Mouse (Mus musculus) cerebellum, adult 18-20 months (tissue): ENCODE results near the gene Fam193a.

ENCODE experiments used
- DNase-seq, 2 experiments: peaks; one replicate each; pipeline ENCODE4 v3.0.0; 2021

Gene Fam193a

DNA sequence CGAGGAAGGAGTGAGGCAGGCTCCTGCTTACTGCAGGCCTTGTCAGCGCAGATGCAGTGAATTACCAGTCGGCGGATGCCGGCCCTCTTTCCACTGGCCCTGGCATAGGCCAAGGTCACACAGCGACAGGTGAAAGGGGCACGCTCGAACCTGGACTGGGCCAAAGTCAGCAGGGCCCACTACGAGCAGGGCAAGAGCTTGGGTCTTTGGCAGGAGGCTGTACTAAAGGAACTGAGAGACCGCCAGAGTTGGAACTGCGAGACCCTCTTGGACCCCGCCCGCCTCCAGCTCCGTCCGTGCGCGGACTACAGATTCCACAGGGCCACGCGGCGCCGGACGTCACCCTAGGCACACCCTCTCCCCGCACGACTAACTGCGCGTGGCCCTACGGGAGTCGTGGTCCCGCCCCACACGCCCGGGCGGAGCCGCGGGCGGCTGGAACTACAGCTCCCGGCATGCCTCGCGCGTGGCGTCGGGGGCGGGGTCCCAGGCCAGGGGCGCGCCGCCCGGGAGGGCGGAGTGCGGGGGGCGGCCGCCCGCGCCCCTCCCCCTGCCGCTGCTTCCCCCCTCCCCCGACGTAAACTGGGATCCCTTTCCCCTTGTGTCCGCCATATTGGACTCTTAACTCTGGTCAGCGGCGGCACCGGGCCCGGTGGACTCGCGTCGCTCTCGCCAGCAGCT lies at the start of gene Fam193a:
Gene Fam193a (plus strand): TSS at position 593 of the 681 bp plus-strand sequence.
- DNase-seq: peak; percentile 98

DNA sequence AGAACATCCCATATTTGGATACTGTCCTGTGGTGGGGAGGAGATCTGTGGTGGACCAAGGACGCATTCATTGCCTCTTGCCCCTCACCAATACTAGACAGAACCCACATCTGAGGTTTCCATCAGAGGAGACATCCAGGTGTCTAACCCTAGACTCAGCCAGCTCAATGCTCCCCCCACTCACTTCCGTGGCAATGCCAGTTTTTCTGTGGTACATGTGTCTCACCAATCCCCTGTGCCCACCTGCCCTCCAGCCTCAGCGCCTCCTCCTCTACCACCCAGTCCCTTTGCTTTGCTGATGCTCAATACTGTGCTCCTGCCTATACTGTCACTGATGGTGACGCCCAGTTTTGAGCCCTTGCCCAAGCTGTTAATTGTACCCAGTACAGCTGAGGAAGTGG lies 48.5 kb upstream of the Fam193a start:
- DNase-seq: no peak

DNA sequence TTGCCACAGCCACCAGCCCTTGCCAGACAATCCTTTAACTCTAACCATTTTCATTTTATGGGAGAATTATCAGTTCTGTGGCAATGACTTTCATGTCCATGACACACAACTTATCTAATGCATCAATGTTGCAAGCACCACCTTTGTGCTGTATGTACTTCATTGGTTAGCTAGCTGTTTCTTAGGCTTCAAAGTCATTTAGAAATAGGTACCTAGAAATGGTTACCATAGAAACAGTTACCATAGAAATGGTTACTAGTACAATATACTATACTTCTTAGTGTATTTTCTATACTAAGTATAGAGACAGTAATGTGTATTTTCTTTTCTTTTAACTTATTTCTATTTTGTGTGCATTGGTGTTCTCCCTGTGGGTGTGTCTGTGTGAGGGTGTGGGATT lies 44.4 kb upstream of the Fam193a start:
- no peak for DNase-seq

DNA sequence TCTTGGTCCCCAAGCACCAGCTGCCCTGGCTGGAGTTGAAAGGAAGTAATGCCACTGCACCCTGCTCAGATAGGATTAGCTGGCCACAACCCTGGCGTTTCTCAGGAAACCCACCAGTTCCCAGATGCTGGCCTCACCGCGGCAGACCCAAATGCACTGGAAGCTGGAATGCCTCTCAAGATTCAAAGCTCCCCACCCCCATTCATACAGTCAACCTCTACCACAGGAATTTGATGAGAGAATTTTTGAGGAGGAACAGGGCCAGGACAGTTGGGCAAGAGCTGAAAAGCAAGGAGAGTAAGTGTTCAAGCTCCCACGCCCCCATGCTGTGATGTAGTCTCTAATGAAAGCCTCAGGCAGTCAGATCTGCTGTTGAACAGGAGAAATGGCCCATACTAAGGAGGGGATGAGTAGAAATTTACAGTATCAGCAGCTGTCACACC lies 43.5 kb upstream of the Fam193a start:
- DNase-seq: peak in 1 of 2 experiments; percentile 12

DNA sequence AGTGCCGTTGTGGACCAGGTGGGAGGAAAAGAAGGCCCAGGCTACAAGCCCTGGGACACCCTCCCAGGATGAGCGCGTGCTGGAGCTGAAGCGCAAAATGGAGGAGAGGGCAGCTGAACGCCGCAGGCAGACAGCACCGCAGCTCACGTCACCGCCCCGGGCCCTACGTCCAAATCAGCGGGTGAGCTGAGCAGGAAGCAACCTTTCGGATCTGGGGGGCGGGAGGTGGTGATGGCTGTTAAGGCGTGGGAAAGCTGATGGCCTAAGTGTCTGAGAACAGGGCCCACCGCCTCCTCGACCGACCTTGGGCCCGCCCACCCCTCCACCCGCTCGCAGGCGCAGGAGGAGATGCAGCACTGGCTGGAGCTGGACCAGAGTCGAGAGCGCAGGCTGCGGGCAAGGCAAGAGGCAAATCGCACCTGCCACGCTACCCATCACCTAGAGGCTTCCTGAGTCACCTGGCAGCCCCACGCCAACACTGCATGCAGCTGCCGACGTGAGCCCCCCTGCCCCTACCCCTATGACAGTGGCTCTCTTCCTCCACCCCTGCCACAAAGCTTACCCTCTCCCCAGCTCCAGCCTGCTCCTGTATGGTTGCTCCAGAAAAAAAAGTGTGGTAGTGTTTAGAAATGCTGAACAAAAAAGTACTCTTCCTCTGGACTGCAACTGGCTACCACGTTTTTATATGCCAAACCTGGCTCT lies 42.7 kb upstream of the Fam193a start:
- peak; percentile 51 to 57 for DNase-seq

DNA sequence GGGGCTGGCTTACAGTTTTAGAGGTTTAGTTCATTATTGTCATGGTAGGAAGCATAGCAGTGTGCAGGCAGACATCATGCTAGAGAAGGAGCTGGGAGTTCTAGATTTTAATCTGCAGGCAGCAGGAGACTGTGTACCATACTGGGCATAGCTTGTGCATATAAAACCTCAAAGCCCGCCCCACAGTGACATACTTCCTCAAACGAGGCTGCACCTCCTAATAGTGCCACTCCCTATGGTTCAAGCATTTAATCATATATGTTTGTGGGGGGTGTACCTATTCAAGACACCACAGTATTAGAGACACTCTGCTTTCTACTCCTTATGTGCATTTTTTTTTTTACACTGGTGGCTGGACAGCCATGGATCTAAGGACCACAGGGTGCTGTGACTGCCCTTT lies 39.6 kb upstream of the Fam193a start:
- no peak for DNase-seq

DNA sequence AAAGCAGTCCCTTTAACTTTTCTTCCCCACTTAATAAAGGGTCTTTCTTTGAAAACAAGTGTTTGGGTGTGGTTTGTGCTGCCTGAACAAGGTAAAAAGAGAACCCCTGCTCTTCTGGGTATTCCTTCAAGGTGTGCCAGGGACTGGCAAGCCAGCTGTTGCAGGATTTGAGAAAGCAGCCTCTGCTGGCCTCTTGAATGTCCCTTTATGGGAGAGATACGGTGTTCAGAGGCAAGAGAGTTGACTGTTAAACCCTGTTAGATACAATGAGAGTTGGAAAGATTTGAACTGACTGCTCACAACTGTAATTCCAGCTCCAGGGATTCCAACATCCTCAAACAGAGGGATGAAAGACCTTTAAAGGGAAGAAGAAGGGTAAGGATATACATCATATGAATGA lies 35.7 kb upstream of the Fam193a start:
- no peak for DNase-seq

DNA sequence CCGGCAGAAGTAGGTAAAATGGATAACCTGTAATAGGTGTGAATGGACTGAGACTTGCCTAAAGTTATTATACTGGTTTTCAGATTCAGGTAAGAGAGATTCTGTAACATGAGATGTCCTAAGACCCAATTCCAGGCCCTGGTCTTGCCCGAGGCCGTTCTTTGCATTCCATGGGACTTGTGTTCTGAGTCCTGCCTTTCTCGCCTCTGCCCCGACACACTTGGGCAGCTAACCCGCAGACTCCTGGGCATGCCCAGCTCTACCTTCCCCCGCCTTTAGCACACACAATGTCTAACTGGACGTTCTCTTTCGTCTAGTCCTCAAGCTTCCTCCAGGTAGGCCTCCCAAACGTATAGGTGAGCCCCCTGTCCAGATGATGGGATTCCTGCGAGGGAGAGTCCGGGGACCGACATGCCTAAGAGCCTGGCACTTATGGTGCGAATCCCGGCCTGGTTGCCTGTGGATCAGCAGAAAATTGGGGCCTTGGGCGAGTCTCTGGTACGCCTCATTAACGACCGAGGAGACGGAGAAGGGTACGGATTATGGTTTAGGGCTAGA lies 34.1 kb upstream of the Fam193a start:
- no peak for DNase-seq

DNA sequence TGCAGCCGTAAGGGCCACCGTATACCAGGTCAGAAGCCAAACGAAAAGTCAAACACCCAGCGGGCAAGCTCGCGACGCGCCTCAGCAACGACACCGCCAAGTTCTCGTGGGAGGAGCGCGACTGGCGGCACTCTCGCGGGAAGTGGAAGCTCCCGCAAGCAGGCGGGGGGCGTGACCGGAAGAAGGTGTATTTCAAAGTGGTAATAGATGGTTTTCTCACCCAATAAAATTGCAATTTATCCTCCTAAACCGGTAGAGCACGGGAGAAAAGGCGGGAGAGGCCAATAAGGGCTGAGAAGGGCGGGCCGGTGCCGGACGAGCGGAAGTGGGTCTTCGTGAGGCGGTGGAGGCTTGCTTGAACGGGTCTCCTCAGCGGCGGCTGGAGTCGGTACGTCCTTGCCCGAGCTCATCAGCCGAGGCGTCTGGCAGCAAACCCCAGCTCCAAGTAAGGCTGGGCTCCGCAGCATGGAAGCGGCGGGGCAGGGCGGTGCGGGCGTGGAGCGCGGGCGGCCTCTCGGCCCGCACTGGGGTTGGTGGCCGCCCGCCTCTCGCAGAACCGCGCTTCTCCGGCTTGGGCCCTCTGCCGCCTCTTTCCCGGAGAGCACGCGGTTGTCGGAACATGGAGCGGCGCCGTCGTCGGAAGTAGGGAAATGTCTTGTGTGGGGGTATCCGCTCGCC lies 33.5 kb upstream of the Fam193a start, which contains the start of gene Rnf4:
Gene Rnf4 (plus strand): TSS at position 193 of the 678 bp plus-strand sequence.
- DNase-seq: peak; percentile 97 to 98

DNA sequence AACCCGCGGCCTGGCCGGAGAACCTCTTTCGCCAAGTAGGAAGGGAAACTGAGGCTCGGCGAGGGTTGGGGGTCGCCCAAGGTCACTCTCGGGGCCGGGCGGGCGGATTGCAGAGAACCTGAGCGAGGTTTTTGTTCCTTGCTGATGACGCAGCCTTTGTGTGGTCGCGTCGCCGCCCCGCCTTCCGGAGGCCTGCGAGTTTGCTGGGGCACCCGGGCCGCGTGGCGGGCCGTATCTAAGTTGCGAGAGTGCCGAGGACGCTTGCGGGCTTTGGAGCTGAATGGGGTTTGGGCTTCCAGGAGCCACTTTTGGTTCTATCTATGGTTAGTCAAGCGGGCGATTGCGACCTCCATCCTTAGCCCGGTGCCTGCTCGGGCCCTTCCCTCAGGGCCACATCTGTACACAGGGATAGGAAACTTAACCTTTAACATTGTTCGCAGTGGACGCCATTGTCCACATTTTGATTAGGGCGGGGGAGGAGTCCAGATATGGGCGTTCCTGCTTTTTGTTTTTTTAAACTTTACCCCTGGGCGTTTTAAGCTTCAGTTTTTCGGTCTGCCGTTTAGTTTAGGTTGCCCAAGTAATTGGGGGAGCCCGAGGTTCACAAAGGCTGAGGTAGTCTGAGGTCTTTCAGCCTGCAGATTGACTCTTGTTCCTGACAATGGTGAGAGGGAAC lies 32.8 kb upstream of the Fam193a start:
- peak; percentile 23 to 40 for DNase-seq

DNA sequence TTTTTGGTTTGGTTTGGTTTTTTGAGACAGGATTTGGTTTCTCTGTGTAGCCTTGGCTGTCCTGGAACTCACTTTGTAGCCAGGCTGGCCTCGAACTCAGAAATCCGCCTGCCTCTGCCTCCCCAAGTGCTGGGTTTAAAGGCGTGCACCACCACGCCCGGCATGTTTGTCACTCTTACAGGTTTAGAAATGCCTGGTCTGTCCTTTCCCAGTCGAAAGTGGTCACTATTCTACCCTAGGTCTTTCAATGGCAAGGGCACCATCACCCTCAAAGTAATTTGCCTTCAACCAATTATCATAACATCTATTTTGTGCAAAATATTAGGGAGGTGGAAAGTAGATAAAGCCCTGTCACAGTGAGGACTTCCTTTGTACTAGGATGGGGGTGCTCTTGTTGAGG lies 29.5 kb upstream of the Fam193a start:
- no peak for DNase-seq

DNA sequence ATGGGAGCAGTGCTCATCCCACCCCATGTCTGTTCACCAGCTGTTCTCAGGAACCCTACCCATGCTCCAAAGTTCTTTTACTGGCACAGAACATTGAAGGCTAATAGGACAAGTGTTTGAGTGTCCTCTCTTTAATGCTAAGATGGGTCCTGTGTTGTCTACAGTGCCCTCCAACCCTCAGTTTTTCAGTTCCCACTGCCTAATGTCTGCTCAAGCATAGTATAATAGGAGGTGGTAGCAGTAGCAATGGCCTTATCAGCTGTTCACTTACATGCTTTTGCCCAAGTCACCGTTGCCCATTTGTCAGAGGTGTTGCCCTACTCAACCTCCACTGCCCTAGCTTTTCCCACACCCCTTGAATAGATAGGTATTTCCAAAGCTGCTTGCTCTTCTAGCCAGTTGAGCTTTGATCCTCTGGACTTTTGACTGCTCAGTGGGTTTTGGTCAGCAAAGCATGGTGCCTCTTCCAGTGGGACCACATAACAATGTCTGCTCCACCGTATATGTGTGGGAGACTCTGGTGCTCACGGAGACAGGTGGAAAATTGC lies 17.6 kb upstream of the Fam193a start:
- DNase-seq: no peak

DNA sequence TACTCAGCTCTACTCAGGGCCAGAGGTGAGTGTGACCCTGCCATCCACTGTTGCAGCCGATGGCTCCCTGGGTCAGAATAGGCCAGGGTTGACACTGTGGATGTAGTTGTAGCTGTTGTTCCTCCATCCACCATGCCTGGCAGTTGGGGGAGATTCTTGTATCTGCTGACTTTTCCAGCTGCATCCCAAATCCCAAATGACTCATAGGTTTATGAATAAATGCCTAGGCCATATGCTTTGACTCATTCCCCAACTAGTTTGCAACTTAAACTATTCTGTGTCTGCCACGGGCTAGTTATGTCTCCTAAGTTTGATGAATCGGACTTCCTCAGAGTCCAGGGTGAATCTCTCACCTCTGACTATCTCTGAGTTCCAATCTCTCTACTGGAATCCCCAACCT lies 9.5 kb upstream of the Fam193a start:
- DNase-seq: no peak

DNA sequence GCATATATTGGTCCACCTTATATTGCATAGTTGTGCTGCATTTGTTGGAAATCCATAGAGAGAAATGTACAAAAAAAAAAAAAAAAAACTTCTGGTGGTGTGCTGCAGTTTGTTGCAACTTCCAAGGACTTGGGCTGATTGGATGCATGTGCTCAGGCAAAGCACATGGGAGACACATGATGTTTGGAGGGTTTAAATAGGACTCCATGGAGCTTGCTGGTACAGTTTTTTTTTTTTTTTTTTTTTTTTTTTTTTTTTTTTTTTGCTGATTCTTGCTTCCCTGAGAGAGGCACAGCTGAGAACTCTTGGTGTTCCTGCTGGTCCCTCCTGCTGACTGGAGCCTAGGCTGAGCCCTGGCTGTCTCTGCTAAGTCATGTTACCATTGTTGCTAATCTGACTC lies 6.6 kb upstream of the Fam193a start:
- no peak for DNase-seq

DNA sequence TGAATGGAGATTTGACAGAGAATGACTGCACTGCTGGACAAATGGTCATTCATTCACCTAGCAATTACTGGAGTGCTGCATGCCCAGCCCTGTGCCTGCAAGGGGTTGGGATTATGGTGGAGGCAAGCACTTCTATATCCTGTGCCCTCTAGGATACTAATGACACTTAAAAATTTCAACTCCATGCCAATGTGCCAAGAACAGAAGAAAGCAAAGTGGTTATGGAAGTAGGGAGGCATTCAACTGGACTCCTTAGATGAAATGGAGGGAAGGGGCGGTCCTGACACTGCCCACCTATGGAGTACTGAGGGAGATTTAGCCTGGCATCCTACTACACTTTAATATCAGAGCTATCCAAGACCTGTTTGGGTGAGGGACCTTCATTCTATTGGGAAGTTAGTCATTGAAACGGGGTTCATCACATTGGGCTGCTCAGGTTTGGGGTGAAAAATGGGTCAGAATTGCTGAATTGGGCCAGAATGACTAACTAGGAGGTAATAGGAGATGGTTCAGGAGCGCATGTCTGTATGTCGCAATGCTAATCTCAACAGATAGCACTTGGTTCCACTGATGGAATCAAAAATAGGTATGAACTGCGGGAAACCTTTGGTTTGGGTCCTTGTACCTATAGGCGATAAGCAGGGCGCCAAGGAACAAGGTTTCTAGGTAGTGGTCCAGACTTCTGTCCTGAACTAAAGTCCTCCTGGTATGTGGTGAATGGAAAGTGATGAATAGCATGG lies 1.0 kb upstream of the Fam193a start:
- peak in 1 of 2 experiments; percentile 19 for DNase-seq

DNA sequence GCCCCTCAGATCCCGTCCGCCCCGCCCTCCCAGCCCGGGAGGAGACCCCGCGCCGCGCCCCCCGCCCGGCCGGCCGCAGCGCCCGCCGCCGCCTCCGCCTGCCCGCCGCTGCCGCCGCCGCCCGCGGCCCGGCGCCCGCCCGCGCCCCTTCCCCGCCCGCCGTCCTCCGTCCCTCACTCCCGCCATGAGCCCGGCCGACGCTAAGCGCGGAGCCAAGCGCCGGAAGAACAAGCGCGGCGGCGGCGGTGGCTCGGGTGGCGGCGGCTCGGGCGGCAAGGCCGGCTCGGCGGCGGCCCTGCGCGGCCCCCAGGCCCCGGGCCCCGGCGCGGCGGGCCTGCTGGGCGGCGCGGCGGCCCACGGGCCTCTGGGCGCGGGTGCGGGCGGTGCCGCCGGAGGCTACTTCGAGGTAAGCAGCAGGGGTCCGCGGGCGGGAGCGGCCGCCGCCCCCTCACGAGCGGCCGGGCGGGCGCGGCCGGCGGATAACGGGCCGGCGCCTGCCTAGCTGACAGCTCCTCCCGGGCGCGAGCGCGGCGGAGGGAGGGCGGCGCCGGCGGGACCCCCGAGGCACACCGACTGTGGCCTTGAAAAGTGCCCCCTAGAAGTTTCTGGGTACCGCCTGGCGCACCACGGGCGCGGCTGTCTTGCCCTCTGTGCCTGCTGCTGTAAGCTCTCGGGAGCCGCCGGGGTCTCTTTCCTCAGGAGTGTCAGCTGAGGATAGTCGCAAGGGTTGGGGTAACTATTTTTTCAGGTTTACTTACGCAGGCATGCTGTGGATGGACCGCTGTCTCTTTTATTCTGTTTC lies 490 bp downstream of the Fam193a start:
- peak; percentile 40 to 63 for DNase-seq

DNA sequence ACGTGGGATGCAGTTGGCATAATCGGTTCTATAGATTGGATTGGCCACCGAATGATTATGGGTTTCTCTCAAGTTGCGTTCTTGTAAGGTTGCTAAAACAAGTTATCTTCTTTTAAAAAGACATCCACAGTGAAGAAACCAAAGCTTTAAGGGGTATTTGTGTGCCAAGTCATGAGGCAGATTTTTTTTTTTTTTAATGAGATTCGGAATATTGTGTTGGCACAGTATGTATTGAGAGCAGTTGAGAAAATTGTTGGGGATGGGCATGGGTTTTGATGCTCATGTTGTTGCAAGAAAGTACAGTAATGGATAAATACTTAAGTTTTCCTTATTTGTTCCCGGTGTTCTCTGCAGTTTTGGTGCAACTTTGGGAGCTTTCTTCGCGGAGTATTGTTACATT lies 1.1 kb downstream of the Fam193a start:
- no peak for DNase-seq

DNA sequence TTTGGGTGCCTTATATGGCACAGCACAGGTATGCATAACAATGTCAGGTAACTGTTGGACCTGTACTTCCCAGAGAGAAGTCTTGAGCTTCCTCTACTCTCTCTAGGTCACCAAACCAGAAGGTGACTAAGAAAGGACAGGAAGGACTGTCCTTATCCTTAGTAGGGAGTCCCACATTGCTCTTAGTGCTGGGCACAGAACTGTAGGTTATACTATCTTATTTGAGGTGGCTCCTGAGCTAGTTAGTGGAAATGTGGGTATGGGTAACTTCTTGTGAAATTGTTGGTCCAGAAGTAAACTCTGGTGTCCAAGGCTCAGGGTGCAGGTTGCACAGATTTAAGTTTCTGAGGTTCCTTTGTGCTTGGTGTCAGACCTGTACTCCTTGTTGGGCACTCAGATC lies 2.4 kb downstream of the Fam193a start:
- no peak for DNase-seq

DNA sequence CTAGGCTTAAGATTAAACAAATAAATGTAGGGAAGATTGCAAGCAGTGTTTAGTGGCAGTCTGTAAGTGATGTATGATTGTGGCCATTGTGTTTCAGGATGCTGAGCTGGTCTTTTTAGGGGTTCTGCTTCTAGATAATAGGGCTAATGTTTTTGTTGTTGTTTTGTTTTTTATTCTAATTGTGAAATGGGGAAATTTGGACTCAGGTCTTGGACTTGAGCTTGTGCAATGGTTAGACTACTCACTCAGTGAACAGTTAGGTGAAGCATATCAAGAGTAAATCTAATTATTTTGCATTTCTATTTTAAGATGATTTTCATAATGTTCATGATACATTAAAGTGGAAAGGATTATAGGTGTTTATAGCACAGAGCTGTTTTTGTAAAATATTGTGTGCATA lies 2.8 kb downstream of the Fam193a start:
- no peak for DNase-seq

DNA sequence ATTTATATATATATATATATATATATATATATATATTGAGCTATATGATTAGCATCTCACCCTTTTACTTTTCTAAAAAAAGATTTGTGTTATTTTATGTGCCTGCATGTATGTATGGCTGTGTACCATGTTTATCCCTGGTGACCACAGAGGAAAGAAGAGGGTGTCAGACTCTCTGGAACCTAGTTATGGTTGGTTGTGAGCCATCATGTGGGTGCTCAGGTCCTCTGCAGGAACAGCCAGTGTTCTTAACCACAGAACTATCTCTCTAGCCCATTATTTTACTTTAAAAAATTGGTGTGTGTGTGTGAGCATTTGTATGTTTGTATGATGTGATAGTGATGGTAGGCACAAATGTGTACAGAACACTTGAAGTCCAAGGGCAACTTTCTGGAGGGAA lies 9.1 kb downstream of the Fam193a start:
- DNase-seq: no peak

DNA sequence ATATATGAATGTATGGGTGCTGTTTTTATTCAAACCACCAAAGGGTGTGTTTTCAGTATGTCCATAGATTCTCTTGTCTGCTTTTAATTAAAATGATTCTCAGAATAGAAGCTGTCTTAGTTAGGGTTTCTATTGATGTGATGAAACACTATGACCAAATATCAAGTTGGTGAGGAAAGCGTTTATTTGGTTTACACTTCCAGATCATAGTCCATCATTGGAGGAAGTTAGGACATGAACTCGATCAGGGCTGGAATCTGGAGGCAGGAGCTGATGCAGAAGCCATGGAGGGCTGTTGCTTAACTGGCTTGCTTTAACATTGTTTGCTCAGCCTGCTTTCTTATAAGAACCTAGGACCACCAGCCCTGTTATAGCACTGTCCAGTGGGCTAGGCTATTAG lies 12.0 kb downstream of the Fam193a start:
- no peak for DNase-seq
